In the genomic region with DNA sequence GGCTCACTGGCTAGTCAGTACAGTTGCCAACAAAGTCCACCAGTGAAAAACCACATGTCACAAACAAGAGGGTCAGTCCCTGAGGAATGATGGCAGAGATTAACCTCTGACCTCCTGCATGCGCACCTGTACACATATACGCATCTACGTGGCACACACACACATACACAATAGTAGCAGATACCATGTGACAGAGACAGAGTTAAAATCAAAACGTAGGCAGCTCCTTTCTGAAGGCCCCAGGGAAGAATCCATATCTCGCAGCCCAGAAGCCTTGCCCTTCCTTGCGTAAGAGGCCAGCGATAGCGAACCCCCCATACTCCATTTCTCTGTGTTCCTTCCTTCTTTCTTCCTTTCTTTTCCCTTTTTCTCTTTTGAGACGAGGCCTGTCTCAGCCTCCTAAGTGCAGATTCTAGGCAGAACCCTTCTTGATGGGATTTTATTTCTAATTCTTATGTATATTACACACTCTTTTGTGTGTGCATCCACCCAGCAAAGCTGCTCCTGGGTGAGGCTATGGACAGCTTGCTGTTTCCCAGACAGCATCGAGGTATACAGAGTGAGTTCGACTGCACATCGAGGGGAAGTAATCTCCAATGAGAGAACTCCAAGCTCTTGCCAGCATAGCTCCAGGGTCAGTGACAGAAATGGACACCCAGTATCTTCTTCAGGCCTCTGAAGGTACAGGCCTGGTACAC, we compare ENCODE assay signal across 18 mouse cellular contexts.
"Had no signal": no experiment of that assay in that cellular context is flagged by ENCODE, and none has a peak within 500 bp of the region (broad histone marks: within the 10 kb centered on the region; RNA-seq: fewer than 3 reads in every experiment).

No protein-coding gene starts in this region.

- DNase-seq: lung, adult 18-20 months; lung, embryonic 14.5 days; lung, postnatal 10 days; lung, postnatal 4 days; midbrain, embryonic 14.5 days; retina, postnatal 1 day; right cerebral cortex, adult 18-20 months; right cerebral cortex, postnatal 25 days; right cerebral cortex, postnatal 4 days; spleen, adult 18-20 months; thymus, adult 2 months; thymus, postnatal 25 days; thymus, postnatal 4 days had no signal

- H3K4me1 ChIP-seq: midbrain, embryonic 12.5 days; neural tube, embryonic 13.5 days; neural tube, embryonic 15.5 days had no signal

- H3K36me3 ChIP-seq: midbrain, embryonic 12.5 days; neural tube, embryonic 13.5 days; neural tube, embryonic 15.5 days had no signal

- H3K4me2 ChIP-seq: lung, embryonic 14.5 days; midbrain, embryonic 12.5 days; neural tube, embryonic 13.5 days; neural tube, embryonic 15.5 days had no signal

- H3K27ac ChIP-seq: liver, embryonic 14.5 days; midbrain, embryonic 12.5 days; neural tube, embryonic 13.5 days; neural tube, embryonic 15.5 days had no signal

- H3K9ac ChIP-seq: liver, embryonic 14.5 days; lung, embryonic 14.5 days; midbrain, embryonic 12.5 days; neural tube, embryonic 13.5 days; neural tube, embryonic 15.5 days had no signal

- H3K4me3 ChIP-seq: midbrain, embryonic 12.5 days; myocyte; neural tube, embryonic 13.5 days; neural tube, embryonic 15.5 days had no signal

- H3K9me3 ChIP-seq: midbrain, embryonic 12.5 days; neural tube, embryonic 13.5 days; neural tube, embryonic 15.5 days had no signal

- H3K27me3 ChIP-seq: midbrain, embryonic 12.5 days; neural tube, embryonic 13.5 days; neural tube, embryonic 15.5 days had no signal
